Mouse (Mus musculus): ENCODE data around the gene Bach1.

Bach1 gene

DNA sequence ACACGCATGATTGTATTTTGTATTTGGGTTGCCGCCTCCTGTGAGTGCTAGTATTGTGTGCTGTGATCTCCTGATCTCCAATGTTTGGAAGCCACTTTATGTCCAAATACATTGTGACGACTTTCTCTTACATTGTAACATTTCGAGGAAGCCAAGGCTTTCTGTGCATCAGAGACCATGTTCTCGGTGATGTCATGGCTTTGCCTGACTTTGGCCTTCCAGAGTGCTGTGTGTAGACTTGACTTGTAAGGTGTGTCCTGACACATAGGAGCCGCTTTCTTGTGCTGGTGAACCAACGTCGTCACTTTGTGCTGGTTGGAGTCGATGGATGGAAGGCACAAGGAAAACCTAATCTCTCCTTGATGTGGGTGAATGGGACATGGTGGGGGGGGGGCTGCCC, 15.8 kb downstream of the Bach1 start:
- no peak for DNase-seq

DNA sequence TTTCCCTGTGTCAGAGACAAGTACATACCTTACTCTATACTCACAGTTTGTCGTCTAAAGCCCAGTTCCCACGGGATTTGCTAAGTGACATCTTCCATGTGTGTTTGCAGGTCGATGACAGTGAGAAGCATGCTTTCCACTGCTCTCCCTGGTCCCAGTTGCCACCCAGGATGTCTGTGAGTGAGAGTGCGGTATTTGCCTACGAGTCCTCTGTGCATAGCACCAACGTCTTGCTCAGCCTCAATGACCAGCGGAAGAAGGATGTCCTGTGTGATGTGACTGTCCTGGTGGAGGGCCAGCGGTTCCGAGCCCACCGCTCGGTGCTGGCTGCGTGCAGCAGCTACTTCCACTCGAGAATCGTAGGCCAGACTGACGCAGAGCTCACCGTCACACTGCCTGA, 16.5 kb downstream of the Bach1 start:
- no peak for DNase-seq

DNA sequence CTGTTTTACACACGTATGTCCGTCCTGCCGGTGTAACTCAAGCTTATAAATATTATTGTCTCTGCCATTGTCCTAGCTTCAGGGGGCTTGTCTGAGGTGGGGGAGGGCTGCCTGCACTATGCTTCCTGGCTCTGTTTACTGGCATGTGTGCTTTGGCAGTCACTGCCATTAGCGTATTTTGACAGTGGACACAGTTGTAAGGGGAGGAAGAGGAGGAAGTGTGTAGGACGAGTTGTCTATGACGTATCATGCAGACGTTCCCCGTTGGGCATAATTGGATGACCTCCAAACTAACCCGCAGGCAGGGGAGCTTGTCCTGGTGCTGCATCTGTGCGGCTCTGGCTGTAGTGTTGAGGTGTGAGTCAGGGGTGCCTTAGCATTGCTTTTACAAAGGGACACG, 17.5 kb downstream of the Bach1 start:
- no peak for DNase-seq

DNA sequence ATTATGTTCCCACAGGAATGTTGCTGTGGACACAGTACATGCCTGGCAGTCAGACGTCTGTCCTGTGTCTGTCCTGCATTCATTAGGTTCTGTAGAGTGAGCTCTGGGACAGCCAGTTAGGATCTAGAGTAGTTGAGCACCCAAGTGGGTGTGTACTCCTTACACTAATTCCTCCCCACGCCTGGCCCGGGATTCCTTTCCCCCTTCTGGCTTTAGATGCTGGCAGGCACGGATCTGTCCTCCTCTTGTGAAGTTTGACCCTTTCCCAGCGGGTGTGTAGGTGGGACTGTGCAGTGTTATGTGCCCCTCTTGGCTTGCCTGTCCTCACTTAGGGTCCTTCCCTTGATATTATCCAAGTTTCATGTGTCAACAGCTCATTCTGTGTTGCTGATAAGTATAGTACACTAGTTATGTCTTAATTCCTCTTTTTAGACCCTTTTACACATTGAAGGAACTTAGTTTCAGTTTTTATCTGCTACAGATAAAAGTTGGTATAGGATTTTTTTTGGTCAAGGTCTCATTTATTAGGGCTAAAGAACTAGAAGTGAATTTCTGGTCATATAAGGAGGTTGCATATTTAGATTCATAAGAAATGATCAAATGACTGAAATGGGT, 18.4 kb downstream of the Bach1 start:
- no peak for DNase-seq

DNA sequence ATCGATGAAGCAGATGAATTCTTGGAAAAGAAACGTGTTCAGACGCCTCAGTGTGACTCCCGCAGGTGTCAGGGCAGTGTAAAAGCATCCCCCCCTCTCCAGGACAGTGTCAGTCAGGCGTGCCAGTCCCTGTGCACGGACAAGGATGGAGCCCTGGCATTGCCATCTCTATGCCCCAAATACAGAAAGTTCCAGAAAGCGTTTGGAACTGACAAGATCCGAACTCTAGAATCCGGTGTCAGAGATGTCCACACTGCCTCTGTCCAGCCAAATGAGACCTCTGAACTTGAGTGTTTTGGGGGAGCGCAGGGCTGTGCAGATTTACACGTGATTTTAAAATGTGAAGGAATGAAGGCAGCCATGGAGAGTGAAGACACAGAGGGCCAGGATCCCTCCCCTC, 20.3 kb downstream of the Bach1 start:
- no peak for DNase-seq

DNA sequence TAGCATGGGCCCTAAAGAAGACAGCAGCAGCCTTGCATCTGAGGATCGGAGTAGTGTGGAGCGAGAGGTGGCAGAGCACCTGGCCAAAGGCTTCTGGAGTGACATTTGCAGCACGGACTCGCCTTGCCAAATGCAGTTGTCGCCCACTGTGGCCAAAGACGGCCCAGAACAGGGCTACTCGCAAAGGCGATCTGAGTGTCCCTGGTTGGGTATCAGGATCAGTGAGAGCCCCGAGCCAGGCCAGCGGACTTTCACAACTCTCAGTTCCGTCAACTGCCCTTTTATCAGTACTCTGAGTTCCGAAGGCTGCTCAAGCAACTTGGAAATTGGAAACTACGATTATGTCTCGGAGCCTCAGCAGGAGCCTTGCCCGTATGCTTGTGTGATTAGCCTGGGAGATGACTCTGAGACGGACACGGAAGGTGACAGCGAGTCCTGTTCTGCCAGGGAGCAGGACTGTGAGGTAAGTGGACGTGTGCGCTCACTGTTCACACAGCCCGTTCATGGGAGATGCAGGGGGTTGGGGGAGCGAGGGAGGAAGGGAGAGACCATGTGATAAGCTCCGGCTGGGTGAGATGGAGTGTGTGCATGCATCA, 21.0 kb downstream of the Bach1 start:
- peak; percentile 43 to 49 for DNase-seq

DNA sequence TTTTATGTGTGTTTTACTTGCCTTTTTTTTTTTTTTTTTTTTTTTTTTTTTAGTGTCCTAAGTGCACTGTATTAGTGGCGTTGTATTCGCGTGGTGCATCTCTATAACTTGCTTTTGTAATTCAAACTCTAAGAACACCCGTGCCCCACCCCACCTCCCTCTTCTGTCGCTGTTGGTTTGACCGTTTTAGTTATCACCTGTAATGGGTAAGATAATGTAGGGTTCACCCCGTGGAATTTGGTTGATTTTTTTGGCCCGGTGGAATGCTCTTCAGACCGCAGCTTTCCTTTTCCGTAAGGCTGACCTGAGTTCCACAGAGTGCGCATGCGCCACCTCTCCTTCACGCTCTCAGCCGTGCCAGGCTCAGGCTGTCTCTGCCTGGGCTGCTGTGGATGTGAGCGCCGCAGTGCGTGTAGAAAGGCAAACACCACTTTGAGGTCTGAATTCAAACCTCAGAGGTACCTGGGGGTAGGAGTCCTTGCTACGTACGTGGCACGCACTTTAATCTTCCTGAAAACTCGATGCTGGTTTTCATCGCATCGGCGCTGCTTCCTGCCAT, 22.2 kb downstream of the Bach1 start:
- DNase-seq, result no peak

DNA sequence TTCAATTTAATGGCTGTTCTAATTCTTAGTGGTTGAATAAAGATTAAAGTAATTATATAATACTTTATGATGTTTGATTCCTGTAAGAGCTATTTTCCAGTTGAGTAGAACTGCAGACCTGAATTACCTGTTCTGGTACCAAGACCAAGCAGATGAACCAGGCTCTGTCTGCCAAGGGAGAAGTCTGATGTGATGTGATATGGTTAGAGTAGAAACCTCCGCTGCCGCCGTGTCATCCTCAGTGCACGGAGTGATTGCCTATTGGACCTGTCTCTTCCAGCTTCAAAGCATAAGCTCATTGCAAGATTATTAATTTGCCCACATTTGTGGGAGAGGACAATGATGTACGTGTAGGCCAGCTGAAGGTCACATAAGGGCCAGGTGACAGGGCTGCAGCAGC, 24.1 kb downstream of the Bach1 start:
- peak; percentile 41 to 44 for DNase-seq

DNA sequence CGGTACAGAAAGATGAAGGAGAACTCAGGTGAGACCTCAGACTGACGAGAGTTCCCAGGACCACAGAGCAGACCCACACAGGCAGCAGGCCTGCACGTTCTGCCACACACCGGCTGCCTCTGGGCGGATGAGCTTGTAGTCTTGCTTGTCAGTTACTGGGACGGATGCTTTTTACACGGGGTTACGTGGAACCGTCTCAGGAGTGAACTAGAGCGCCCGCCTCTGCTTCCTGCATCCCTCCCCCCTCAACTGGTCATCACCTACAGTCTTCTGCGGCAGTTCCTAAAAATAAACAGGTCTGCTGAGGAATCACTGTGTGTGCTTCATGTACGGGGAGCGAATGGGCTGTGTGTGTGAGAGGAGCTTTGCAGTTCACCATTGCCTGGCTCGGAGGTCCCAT, 24.7 kb downstream of the Bach1 start:
- DNase-seq, result no peak

DNA sequence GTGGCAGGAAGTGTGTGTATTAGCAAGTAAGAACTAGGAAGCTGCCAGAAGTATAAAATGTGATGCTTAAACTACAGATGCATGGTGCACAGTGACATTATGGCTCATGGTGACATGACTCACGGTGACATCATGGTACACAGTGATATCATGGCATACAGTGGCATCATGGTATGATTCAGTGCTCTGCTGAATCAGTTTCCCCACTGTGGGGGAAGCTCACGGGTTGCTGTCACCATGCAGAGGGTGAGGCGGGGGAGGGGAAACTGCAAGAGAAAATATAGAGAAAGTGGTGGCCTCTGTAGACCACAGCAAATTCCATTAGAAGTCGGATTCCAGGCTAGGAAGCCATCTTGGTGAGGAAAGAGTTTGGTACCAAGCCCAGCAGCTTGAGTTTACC, 26.1 kb downstream of the Bach1 start:
- no peak for DNase-seq

DNA sequence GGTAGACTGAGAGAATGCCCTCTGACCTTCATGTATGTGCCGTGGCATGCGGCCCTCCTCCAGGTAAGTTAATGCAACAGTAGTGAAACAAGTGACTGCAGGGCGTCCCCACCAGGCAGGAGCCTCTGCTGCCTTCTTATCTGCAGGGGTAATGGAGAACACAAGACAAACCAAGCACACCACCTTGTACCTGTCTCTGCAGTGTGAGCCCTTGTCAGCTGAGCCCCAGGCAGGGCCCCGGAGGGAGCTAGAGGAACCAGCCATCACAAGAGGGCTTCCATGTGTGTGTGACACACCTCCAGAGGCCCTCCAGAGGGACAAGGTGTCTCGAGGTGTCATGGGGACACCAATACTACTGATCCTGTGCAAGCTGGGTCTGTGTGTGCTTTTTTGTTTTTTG, 26.5 kb downstream of the Bach1 start:
- DNase-seq, result peak in 1 of 2 experiments; percentile 2

DNA sequence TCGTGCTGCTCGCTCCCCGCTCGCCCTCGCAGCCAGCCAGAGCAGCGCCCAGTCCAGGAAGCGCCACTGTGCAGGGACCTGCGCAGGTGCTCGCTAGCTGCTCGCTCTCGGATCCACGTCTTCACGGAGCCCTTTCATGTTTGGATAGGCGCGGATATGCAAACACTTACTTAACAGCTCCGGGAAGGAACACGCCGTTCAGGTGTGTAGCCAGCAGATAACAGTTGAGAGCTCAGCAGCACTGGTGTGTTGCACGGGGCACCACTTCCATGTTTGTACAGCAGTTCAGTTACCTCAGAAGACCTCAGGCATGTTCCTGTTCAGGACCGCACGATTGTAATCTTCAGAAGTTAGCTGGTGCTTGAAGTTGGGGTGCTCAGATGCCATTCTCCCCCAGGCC, 27.2 kb downstream of the Bach1 start:
- peak; percentile 6 to 45 for DNase-seq

DNA sequence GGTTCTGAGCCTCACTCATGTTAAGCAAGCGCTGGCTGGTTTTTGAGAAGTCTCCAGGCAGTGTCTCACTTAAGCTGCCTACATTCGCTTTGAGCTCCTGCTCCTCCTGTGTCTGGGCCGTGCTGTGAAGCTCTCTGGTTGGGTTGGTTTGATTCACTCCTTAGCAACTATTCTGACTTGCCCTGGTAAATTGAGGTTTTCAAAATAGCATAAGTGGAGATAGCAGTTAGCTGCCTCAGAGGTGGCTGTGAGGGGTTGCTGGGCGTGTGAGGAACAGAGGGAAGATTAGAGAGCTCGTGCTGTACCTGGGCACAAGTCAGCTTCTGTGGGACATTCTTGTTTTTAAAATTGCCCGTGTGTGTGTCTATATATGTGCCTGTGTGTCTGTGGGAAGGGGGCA, 27.6 kb downstream of the Bach1 start:
- DNase-seq, result no peak

DNA sequence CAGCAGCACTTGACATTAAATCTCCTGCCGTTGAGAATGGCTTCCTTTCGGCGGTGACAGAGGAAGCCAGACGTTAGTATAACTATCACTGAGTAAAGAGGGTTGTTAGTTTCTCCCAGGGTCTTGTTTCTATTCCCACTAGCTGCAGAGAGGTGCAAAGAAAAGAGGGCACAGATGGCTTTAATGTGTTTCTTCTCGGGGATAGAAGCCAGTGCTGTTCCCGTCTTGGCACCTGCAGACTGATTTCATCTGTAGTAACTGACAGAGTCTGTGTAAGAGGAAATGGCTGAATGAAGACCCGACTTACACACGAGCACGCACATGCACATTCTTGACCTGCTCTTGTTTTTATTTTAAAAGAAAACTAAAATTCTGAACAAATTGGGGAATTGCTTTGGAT, 28.5 kb downstream of the Bach1 start:
- DNase-seq, result peak in 1 of 2 experiments; percentile 41

DNA sequence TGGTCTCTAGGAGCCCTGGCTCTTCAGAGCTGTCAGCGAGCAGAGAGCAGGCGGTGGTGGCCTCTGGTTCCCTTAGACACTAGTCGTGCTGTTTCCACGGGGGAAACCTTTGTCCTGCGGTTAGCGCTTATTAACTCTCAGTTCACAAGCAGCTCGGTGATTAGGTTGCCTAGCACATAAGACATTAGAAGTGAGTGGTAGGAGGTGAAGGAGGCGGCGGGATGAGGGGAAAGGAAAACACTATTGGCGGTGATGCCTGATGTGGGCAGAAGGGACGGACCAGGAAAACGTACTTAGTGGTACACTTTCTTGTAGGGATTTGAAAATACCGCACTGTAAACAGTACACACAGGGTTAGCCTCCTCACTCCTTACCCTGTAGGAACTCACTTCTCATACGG, 29.2 kb downstream of the Bach1 start:
- DNase-seq, result no peak

DNA sequence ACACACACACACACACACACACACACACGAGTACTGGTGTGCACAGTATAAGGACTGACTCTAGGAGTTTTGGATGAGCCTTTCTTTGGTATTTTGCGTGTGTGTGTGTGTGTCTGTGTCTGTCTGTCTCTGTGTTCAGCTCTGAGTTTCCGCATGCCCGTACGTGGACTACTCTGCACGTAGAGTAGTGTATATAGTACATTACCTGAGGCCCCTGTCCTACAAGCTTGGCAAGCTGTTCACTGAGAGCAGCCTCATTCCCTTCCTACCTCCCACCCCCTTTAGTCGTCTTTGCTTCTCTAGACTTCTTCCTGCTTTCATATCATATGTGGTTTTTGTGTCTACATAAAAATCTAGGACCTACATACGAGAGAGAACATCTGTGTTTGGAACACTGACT, 30.0 kb downstream of the Bach1 start:
- no peak for DNase-seq

DNA sequence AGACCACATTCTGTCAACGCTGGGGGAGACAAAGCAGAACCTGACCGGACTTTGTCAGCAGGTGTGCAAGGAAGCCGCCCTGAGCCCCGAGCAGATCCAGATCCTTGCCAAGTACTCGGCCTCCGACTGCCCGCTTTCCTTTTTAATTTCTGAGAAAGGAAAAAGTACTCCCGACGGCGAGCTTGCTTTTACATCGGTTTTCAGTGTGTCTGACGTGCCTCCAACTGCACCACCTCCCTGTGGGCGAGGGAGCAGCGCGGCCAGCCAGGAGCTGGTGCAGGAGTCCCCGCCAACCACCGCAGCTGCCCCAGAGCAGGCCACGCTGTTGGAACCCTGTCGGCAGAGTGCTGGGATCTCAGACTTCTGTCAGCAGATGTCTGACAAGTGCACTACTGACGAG, 30.7 kb downstream of the Bach1 start:
- no peak for DNase-seq

DNA sequence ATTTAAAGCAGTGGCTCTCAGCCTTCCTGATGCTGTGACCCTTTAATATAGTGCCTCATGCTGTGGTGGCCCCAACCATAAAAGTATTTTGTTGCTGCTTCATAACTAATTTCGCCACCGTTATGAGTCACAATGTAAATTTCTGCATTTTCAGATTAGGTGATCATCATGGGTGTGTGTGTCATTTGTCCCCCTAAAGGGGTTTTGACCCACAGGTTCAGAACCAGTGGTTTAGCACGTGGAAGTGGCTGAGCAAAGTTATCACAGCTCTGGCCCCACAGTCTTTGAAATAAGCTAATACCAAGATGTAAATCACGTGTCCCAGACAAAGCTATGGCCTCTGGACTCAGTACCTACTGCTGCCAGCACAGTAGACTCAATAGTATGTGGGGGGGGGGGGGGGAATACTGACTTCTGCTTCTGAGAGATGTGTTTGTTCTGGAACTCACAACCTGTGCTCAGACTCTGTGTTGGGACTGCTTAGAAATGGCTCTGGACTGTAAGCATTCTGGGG, 36.2 kb downstream of the Bach1 start:
- DNase-seq, result no peak

DNA sequence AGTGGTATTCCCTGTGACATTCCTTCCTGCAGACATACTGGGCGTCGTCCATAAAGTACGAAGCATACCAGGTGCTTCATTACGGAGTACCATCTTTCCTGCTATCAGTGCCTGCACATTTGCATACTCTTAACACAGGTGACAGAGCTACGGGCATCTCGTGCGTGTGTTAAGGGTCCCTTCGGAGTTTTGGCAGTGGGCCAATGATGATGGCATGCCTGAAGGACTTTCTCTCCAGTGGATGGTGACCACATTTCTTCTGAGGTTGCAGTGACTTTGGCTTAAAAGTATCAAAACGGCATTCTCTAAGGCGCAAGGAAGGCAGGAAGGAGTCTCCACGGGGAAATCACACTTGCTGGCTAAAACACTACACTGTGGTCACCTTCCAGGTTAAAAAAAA, 37.4 kb downstream of the Bach1 start:
- DNase-seq, result peak in 1 of 2 experiments; percentile 49

DNA sequence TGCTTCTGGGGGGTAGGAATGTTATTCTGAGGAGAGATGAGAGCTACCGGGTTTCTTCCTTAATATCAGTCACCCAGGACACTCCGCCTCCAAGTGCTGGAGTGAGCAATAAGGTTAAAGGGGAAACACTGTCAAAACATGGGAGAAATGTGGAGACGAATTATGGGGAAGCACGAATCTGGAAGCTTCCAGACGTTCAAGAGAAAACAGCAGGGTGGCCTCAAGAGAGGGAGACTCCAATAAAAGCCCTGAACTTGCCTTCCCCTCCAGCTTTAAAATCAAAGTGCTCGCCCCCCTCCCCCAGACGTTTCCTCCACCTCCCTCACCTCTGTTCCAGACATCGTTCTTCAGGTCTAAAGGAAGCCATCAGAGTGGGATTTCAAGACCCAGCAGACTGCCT, 38.6 kb downstream of the Bach1 start:
- DNase-seq, result no peak

DNA sequence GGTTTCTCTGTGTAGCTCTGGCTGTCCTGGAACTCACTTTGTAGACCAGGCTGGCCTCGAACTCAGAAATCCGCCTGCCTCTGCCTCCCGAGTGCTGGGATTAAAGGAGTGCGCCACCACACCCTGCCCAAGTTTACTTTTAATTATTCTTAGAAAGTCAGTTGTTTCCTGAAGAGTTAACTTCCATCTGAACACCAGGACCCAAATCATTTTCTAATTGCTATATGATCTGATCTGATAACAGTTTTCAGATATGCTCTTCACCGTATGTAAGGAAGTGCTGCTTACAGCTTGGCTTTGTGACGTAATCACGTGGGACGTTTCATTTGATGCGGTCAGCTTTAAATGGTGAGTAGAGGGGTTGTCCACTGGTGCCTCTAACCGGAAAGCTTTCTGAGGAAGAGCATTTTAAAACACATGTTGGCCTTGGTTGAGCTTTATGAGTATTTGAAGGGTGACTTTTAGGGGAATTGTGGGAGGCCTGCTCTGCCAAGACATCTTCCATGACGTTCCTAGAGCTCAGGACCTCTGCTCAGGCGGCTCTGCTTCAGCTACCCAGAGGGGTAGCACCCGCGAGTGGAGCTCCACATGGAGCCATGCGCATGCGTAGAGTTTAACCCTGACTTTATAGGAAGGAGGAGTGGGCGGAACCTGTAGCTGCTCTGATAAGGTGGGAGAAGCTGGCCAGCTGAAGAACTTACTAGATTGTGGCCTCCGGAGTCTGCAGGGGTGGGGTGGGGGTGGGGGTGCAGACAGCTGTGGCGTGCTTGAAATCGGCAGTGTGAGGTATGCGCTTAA, 39.3 kb downstream of the Bach1 start:
- DNase-seq, result no peak

DNA sequence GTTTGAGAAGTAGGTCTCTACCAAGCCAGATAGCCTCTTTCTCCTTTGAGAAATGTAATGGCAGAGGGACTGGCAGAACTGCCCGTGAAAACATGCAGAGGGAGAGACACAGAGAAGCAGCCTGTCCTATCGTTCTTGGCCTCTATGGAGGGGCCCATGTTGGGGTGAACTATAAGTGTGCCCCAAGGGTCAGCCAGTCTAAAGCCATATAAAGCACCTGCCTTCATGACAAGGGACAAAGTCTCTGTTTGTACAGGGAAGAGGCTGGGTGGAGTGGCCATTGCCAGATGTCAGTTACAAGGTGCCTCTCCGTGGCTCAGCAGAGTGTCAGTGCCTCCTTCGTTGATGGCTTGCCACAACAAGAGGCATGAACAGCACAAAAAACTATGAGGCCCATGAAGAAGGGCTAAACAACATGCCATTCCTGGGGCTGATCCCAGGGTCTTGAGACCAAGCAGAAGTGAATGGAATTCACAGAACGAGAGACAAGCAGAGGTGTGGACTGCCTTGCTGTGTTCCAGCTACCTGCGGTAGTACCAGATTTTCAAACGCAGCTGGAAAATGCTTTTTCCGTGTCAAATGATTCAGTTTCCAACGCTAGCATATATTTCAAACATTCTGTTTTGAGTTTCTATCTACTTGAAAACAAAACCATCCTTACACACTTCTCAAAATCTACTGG, 42.4 kb downstream of the Bach1 start:
- no peak for DNase-seq

DNA sequence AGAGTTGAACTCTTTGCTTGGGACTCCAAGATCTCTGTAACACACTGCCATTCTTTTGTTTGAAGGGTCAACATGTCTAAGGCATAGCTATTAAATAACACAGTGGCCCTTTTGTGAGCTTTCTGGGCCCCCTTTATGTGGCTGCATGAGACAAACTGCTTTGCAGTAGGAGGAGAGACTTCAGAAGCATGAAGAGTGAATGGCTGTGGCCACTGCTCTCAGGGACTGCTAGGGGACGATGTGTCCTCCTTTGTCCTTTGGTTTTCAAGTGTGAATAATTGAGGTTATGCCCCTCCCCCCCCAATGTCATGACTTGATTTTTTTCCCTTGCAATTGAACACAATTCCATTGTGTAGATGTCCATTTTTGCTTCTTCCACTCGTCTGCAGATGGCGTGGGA, 44.9 kb downstream of the Bach1 start:
- DNase-seq, result no peak

Measured in cerebellum, postnatal 14 days (tissue).